In the genomic region with DNA sequence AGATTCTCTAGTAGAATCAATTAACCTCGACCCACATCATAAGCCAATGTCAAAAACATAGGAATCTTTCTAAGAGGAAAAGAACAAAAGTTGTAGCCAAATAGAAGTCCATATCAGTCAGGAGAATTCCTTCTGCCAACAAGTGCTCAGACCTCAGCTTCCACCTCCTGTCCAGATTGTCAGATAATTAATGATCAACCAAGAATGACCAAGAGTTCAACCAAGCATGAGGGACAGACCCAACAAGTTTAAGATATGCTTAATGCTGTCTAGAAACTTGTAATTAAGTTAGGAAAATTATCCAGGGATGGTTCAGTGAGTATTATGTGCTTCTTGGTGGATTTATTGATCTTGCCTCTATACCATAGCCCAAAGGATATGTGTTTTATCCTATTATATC, we compare ENCODE assay signal across 21 mouse cellular contexts.
DNase-seq lines count a peak whose midpoint lies in the region; ATAC-seq and TF ChIP-seq lines count a peak whose summit lies in the region.
"Had no signal": no experiment of that assay in that cellular context is flagged by ENCODE, and none has a peak within 500 bp of the region (broad histone marks: within the 10 kb centered on the region; RNA-seq: fewer than 3 reads in every experiment).

No protein-coding gene starts in this region.

- no peak for TF ChIP-seq POLR2A in kidney, adult 2 months (IDR thresholded peaks at IDR 0.05; ENCODE audit: low read depth, low read length)

- 0 out of 2 replicates have a peak, but pooled peaks cover 4% of the 10 kb centered on the region for H3K4me1 ChIP-seq in kidney, adult 2 months (ENCODE audit: control insufficient read depth, insufficient read depth, low read length)
- H3K4me1 ChIP-seq in kidney, embryonic 16.5 days (ENCODE audit: insufficient read depth, low read length), result no peaks in the 10 kb centered on the region
- H3K4me1 ChIP-seq: embryonic facial prominence, embryonic 15.5 days; forebrain, embryonic 10.5 days; heart, embryonic 13.5 days; hindbrain, embryonic 12.5 days had no signal

- H3K27me3 ChIP-seq in kidney, adult 2 months (replicated peaks; ENCODE audit: control insufficient read depth, insufficient read depth, low read length), result no peaks in the 10 kb centered on the region; the same call in 1 of the 2 replicates
- H3K27me3 ChIP-seq in Patski, result no peaks in the 10 kb centered on the region
- H3K27me3 ChIP-seq in kidney, embryonic 16.5 days (ENCODE audit: insufficient read depth, low read length), result no peaks in the 10 kb centered on the region
- H3K27me3 ChIP-seq: embryonic facial prominence, embryonic 15.5 days; heart, embryonic 13.5 days; hindbrain, embryonic 12.5 days had no signal

- 22% methylated on average over 1 of the region's 1 CpGs for WGBS in kidney, adult 2 months
- 50% methylated on average over 1 of the region's 1 CpGs for WGBS in kidney, embryonic 16.5 days

- POLR2A ChIA-PET in Patski (lab: Charles Lee), result no interaction called here

- H3K4me2 ChIP-seq in kidney, embryonic 16.5 days (replicated peaks; ENCODE audit: low read depth, low read length), result no peak overlapping the region
- H3K4me2 ChIP-seq: embryonic facial prominence, embryonic 15.5 days; heart, embryonic 13.5 days; hindbrain, embryonic 12.5 days had no signal

- peak; percentile 76 for DNase-seq in kidney, adult 2 months
- no peak for DNase-seq in kidney, postnatal 25 days
- peak; percentile 30 for DNase-seq in Patski (ENCODE audit: low read depth, low spot score)
- peak; percentile 4 for DNase-seq in yolk sac, embryonic 10.5 days (ENCODE audit: low spot score)
- DNase-seq in embryo, embryonic 9.5 days (ENCODE audit: extremely low spot score), result no peak
- no peak for DNase-seq in thymus, postnatal 14 days
- DNase-seq: adrenal gland, adult 8-10 months; adrenal gland, postnatal 36 days; cerebellum, adult 2 months; cerebellum, postnatal 10 days; gastrocnemius, adult 2 months; gastrocnemius, postnatal 36 days; heart, adult 11 months; heart, postnatal 36 days had no signal

- CTCF ChIA-PET in Patski (lab: Charles Lee), result no interaction called here

- no peak for TF ChIP-seq CTCF in kidney, adult 2 months (conservative IDR thresholded peaks at IDR 0.05; ENCODE audit: insufficient read depth, insufficient read length, low read depth, low read length)
- no peak for TF ChIP-seq CTCF in Patski (IDR thresholded peaks at IDR 0.05)

- in situ Hi-C loops in Patski (cut with MboI; ENCODE audit: low pct_unique_long_range_greater_than_20kb), result no loop called here

- H3K4me3 ChIP-seq in kidney, adult 2 months (ENCODE audit: insufficient read depth, low read depth, low read length), result no peak overlapping the region
- no peak overlapping the region for H3K4me3 ChIP-seq in kidney, embryonic 16.5 days (ENCODE audit: low read length)
- H3K4me3 ChIP-seq: embryonic facial prominence, embryonic 15.5 days; erythroblast, embryonic 14.5 days; forebrain, embryonic 10.5 days; gastrocnemius, adult 2 months; heart, embryonic 13.5 days; hindbrain, embryonic 12.5 days had no signal

- H3K36me3 ChIP-seq in kidney, adult 2 months (ENCODE audit: control insufficient read depth, insufficient read depth, low read length), result no peaks in the 10 kb centered on the region
- H3K36me3 ChIP-seq in kidney, embryonic 16.5 days (ENCODE audit: insufficient read depth, low read length), result no peaks in the 10 kb centered on the region
- H3K36me3 ChIP-seq: embryonic facial prominence, embryonic 15.5 days; forebrain, embryonic 10.5 days; heart, embryonic 13.5 days; hindbrain, embryonic 12.5 days had no signal

- no peak overlapping the region for H3K9ac ChIP-seq in kidney, embryonic 16.5 days (replicated peaks; ENCODE audit: low read length)
- H3K9ac ChIP-seq: embryonic facial prominence, embryonic 15.5 days; heart, embryonic 13.5 days; hindbrain, embryonic 12.5 days had no signal

- H3K27ac ChIP-seq in kidney, adult 2 months (ENCODE audit: insufficient read depth, low read depth, low read length), result no peak overlapping the region
- peak overlapping the region; percentile 46; the same call in 1 of the 2 replicates for H3K27ac ChIP-seq in kidney, embryonic 16.5 days (ENCODE audit: low read length)
- H3K27ac ChIP-seq: embryonic facial prominence, embryonic 15.5 days; forebrain, embryonic 10.5 days; gastrocnemius, adult 2 months; heart, embryonic 13.5 days; hindbrain, embryonic 12.5 days had no signal

- no peak for ATAC-seq in Patski
- ATAC-seq in kidney, embryonic 16.5 days (ENCODE audit: low FRiP score, low TSS enrichment), result peak; percentile 86
- ATAC-seq: forebrain, embryonic 14.5 days had no signal

- peaks cover 14% of the 10 kb centered on the region; the same call in 1 of the 2 replicates for H3K9me3 ChIP-seq in kidney, embryonic 16.5 days (ENCODE audit: low read length)

Comparison
In these comparisons a context has a peak if more than half of its experiments do, and no peak if none do; other contexts are left out.
1. DNase-seq: peak in kidney, adult 2 months (single experiment), Patski (single experiment) and yolk sac, embryonic 10.5 days (single experiment); none in kidney, postnatal 25 days (0 of 2), embryo, embryonic 9.5 days (single experiment) and thymus, postnatal 14 days (single experiment).